In genomic region chr1:58746880-58747279, GRCm38 (mm10) we compare ENCODE assay signal across 10 mouse cellular contexts. TPM values are rescaled to one million over a fixed set of nuclear protein-coding genes. Genes with fewer than 3 reads are reported as not detected.
DNase-seq lines count a peak whose midpoint lies in the region; ATAC-seq and TF ChIP-seq lines count a peak whose summit lies in the region.
"Had no signal": no experiment of that assay in that cellular context is flagged by ENCODE, and none has a peak within 500 bp of the region (broad histone marks: within the 10 kb centered on the region; RNA-seq: fewer than 3 reads in every experiment).

No protein-coding gene starts in this region.

- H3K27me3 ChIP-seq in intestine, postnatal 0 days (replicated peaks; ENCODE audit: control insufficient read depth, insufficient read depth, low read length) = no peaks in the 10 kb centered on the region
- no peaks in the 10 kb centered on the region for H3K27me3 ChIP-seq in intestine, embryonic 15.5 days (replicated peaks)
- H3K27me3 ChIP-seq in E14TG2a.4 (ENCODE audit: insufficient read depth, low read length) = no peaks in the 10 kb centered on the region
- H3K27me3 ChIP-seq in liver, embryonic 13.5 days = no peaks in the 10 kb centered on the region
- H3K27me3 ChIP-seq in stomach, postnatal 0 days (ENCODE audit: control insufficient read depth, insufficient read depth, low read length) = no peaks in the 10 kb centered on the region
- H3K27me3 ChIP-seq: embryonic facial prominence, embryonic 13.5 days; limb, embryonic 15.5 days had no signal

- H3K36me3 ChIP-seq in intestine, postnatal 0 days (ENCODE audit: control insufficient read depth, insufficient read depth) = peaks cover 60% of the 10 kb centered on the region
- peaks cover 37% of the 10 kb centered on the region for H3K36me3 ChIP-seq in intestine, embryonic 15.5 days
- peaks cover 37% of the 10 kb centered on the region for H3K36me3 ChIP-seq in E14TG2a.4 (ENCODE audit: insufficient read depth, low read length)
- H3K36me3 ChIP-seq in liver, embryonic 13.5 days = peaks cover 61% of the 10 kb centered on the region
- H3K36me3 ChIP-seq in stomach, postnatal 0 days (ENCODE audit: control insufficient read depth, insufficient read depth, low read length) = peaks cover 20% of the 10 kb centered on the region

- H3K9me3 ChIP-seq in intestine, postnatal 0 days (ENCODE audit: control insufficient read depth) = no peaks in the 10 kb centered on the region
- H3K9me3 ChIP-seq in intestine, embryonic 15.5 days = no peaks in the 10 kb centered on the region
- H3K9me3 ChIP-seq in E14TG2a.4 (ENCODE audit: low read length) = peaks cover 36% of the 10 kb centered on the region
- no peaks in the 10 kb centered on the region for H3K9me3 ChIP-seq in liver, embryonic 13.5 days (replicated peaks)
- H3K9me3 ChIP-seq in stomach, postnatal 0 days (ENCODE audit: control insufficient read depth, low read length) = no peaks in the 10 kb centered on the region
- H3K9me3 ChIP-seq: embryonic facial prominence, embryonic 13.5 days; limb, embryonic 15.5 days had no signal

- peak; percentile 62 for DNase-seq in cerebellum, adult 11 months
- peak; percentile 29 for DNase-seq in gastrocnemius, postnatal 10 days
- peak; percentile 10 for DNase-seq in liver, embryonic 13.5 days
- no peak for DNase-seq in stomach, postnatal 0 days (ENCODE audit: low spot score)
- DNase-seq in urinary bladder, postnatal 25 days (ENCODE audit: low spot score) = no peak

- no peak overlapping the region for H3K9ac ChIP-seq in intestine, postnatal 0 days (ENCODE audit: low read depth, low read length)
- H3K9ac ChIP-seq in intestine, embryonic 15.5 days = no peak overlapping the region
- no peak overlapping the region for H3K9ac ChIP-seq in liver, embryonic 13.5 days
- H3K9ac ChIP-seq in stomach, postnatal 0 days (ENCODE audit: low read length) = no peak overlapping the region
- H3K9ac ChIP-seq: embryonic facial prominence, embryonic 13.5 days; limb, embryonic 15.5 days had no signal

- no peak overlapping the region for H3K4me2 ChIP-seq in intestine, postnatal 0 days (replicated peaks; ENCODE audit: low read depth)
- H3K4me2 ChIP-seq in intestine, embryonic 15.5 days (replicated peaks) = no peak overlapping the region
- H3K4me2 ChIP-seq in liver, embryonic 13.5 days = no peak overlapping the region
- H3K4me2 ChIP-seq in stomach, postnatal 0 days (replicated peaks; ENCODE audit: low read depth) = no peak overlapping the region
- H3K4me2 ChIP-seq: embryonic facial prominence, embryonic 13.5 days; limb, embryonic 15.5 days had no signal

- TF ChIP-seq CTCF in intestine, postnatal 0 days (IDR thresholded peaks at IDR 0.05; ENCODE audit: low read depth) = peak; percentile 69
- TF ChIP-seq CTCF in E14TG2a.4 (conservative IDR thresholded peaks at IDR 0.05; ENCODE audit: low read length) = peak; percentile 33
- peak; percentile 71 for TF ChIP-seq CTCF in stomach, postnatal 0 days (IDR thresholded peaks at IDR 0.05; ENCODE audit: low read depth)

- no peak overlapping the region for H3K4me3 ChIP-seq in intestine, postnatal 0 days (ENCODE audit: low read depth, low read length)
- H3K4me3 ChIP-seq in intestine, embryonic 15.5 days (replicated peaks) = no peak overlapping the region
- H3K4me3 ChIP-seq in E14TG2a.4 (replicated peaks; ENCODE audit: low read length) = peak overlapping the region; percentile 23; the same call in 1 of the 2 replicates
- H3K4me3 ChIP-seq in liver, embryonic 13.5 days (replicated peaks) = no peak overlapping the region
- no peak overlapping the region for H3K4me3 ChIP-seq in stomach, postnatal 0 days (ENCODE audit: low read depth, low read length)
- H3K4me3 ChIP-seq: embryonic facial prominence, embryonic 13.5 days; limb, embryonic 15.5 days had no signal

- H3K4me1 ChIP-seq in intestine, postnatal 0 days (replicated peaks; ENCODE audit: control insufficient read depth, insufficient read depth, low read length) = no peaks in the 10 kb centered on the region; the same call in 1 of the 2 replicates
- no peaks in the 10 kb centered on the region for H3K4me1 ChIP-seq in intestine, embryonic 15.5 days (replicated peaks)
- no peaks in the 10 kb centered on the region for H3K4me1 ChIP-seq in E14TG2a.4 (replicated peaks; ENCODE audit: low read depth, low read length)
- H3K4me1 ChIP-seq in liver, embryonic 13.5 days (replicated peaks) = peaks cover 18% of the 10 kb centered on the region
- H3K4me1 ChIP-seq in stomach, postnatal 0 days (replicated peaks; ENCODE audit: control insufficient read depth, insufficient read depth) = no peaks in the 10 kb centered on the region
- H3K4me1 ChIP-seq: embryonic facial prominence, embryonic 13.5 days had no signal

- 80% methylated on average over 9 of the region's 9 CpGs for WGBS in intestine, postnatal 0 days
- 80% methylated on average over 9 of the region's 9 CpGs for WGBS in intestine, embryonic 15.5 days
- WGBS in liver, embryonic 13.5 days (ENCODE audit: insufficient replicate concordance) = 66% methylated on average over 9 of the region's 9 CpGs
- 74% methylated on average over 9 of the region's 9 CpGs for WGBS in stomach, postnatal 0 days

- H3K27ac ChIP-seq in intestine, postnatal 0 days (ENCODE audit: low read depth, low read length) = no peak overlapping the region
- no peak overlapping the region for H3K27ac ChIP-seq in intestine, embryonic 15.5 days
- H3K27ac ChIP-seq in liver, embryonic 13.5 days = no peak overlapping the region
- no peak overlapping the region for H3K27ac ChIP-seq in stomach, postnatal 0 days (replicated peaks)
- H3K27ac ChIP-seq: embryonic facial prominence, embryonic 13.5 days; limb, embryonic 15.5 days had no signal

- no peak for ATAC-seq in intestine, postnatal 0 days
- ATAC-seq in intestine, embryonic 15.5 days = no peak
- ATAC-seq in liver, embryonic 13.5 days (ENCODE audit: low read depth) = no peak
- ATAC-seq in stomach, postnatal 0 days (ENCODE audit: low FRiP score, low TSS enrichment) = no peak

- no peak for TF ChIP-seq EP300 in stomach, postnatal 0 days (optimal IDR thresholded peaks at IDR 0.05)

RNA-seq across cellular contexts. Expression of gene Cflar, which starts 35.6 kb away (rescaled TPM):
- polyA plus RNA-seq in intestine, postnatal 0 days (2015; fragmentation: Nextera tagmentation; extraction: Ambion mirVana) = 28.9 and 33.7 TPM in 2 replicates
- polyA plus RNA-seq in intestine, embryonic 15.5 days (2015; fragmentation: Nextera tagmentation; extraction: Ambion mirVana) = 29.2 and 30.0 TPM in 2 replicates
- 10 to 100 TPM; 48.9 to 51.4 TPM for total RNA-seq in gastrocnemius, postnatal 10 days (2021)
- polyA plus RNA-seq in liver, embryonic 13.5 days (2015; fragmentation: Nextera tagmentation; extraction: Ambion mirVana) = 12.7 and 16.3 TPM in 2 replicates
- polyA plus RNA-seq in stomach, postnatal 0 days (2015; fragmentation: Nextera tagmentation; extraction: Ambion mirVana) = 43.6 and 45.3 TPM in 2 replicates

RNA-seq across cellular contexts. Expression of gene Casp8, which starts 48.3 kb away (rescaled TPM):
- polyA plus RNA-seq in intestine, postnatal 0 days (2015; fragmentation: Nextera tagmentation; extraction: Ambion mirVana) = 39.1 and 51.0 TPM in 2 replicates
- 51.6 and 52.8 TPM in 2 replicates for polyA plus RNA-seq in intestine, embryonic 15.5 days (2015; fragmentation: Nextera tagmentation; extraction: Ambion mirVana)
- total RNA-seq in gastrocnemius, postnatal 10 days (2021) = 10 to 100 TPM in 1 of 2 experiments, 1 to 10 TPM in 1; 8.9 to 14.0 TPM
- 15.4 and 18.0 TPM in 2 replicates for polyA plus RNA-seq in liver, embryonic 13.5 days (2015; fragmentation: Nextera tagmentation; extraction: Ambion mirVana)
- polyA plus RNA-seq in stomach, postnatal 0 days (2015; fragmentation: Nextera tagmentation; extraction: Ambion mirVana) = 36.6 and 37.0 TPM in 2 replicates

RNA-seq across cellular contexts. Expression of gene Als2cr12, which starts 51.1 kb away (rescaled TPM):
- polyA plus RNA-seq in intestine, postnatal 0 days (2015; fragmentation: Nextera tagmentation; extraction: Ambion mirVana) = 10.6 and 13.9 TPM in 2 replicates
- 1.5 and 1.6 TPM in 2 replicates for polyA plus RNA-seq in intestine, embryonic 15.5 days (2015; fragmentation: Nextera tagmentation; extraction: Ambion mirVana)
- not detected for total RNA-seq in gastrocnemius, postnatal 10 days (2021)
- not detected in 2 replicates for polyA plus RNA-seq in liver, embryonic 13.5 days (2015; fragmentation: Nextera tagmentation; extraction: Ambion mirVana)
- 0.56 and 0.91 TPM in 2 replicates for polyA plus RNA-seq in stomach, postnatal 0 days (2015; fragmentation: Nextera tagmentation; extraction: Ambion mirVana)
- polyA plus RNA-seq: embryonic facial prominence, embryonic 13.5 days had no signal

Comparison
In these comparisons a context has a peak if more than half of its experiments do, and no peak if none do; other contexts are left out.
1. DNase-seq: peak in cerebellum, adult 11 months (single experiment), gastrocnemius, postnatal 10 days (single experiment) and liver, embryonic 13.5 days (single experiment); none in stomach, postnatal 0 days (single experiment) and urinary bladder, postnatal 25 days (single experiment).
2. Peak in every context shown above with its lines, with median percentiles within 50 percentile points of each other: CTCF ChIP-seq.